Mouse (Mus musculus): ENCODE measurements around the gene 4921509C19Rik.

DNA sequence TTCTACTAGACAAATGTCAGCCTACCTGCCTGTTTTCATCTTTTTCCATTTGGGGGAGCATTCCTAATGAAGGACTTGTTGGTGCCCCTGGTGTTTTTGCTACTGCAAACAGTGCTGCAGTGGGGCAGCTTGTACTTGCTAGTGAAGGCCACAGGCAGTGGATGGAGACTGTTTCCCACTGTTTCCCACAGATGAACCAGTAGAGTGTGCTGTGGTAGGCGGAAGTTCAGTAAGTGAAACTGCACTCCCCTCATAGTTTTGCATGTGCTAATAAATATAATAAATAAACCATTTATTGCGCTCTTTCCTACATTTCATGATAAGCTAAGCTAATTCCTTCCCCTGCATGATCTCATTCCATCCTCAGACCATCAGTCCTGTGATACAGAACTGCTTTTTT, 43.0 kb upstream of the 4921509C19Rik start:
- TF ChIP-seq CTCF (IDR thresholded peaks at IDR 0.05; ENCODE audit: extremely low read depth, insufficient read depth, insufficient read length, insufficient replicate concordance): no peak
- no peak for TF ChIP-seq POLR2A (IDR thresholded peaks at IDR 0.05; ENCODE audit: low read depth, low read length)
